Mouse (Mus musculus) bone marrow, adult 2 months (tissue): ENCODE measurements around the gene Gng4. TPM values are rescaled to one million over a fixed set of nuclear protein-coding genes. Genes with fewer than 3 reads are reported as not detected.

ENCODE experiments used
- H3K27ac ChIP-seq: fragments of 200-500 bp; 2 replicates; pipeline ENCODE4 v1.5.1; 2012; ENCODE audit warnings: low read depth, mild to moderate bottlenecking, control low read depth, inconsistent platforms, low read length; ENCODE audit not compliant: control insufficient read depth, poor library complexity, insufficient read depth
- H3K4me1 ChIP-seq: fragments of 200-500 bp; 2 replicates; pipeline ENCODE4 v1.6.1; 2011; ENCODE audit warnings: low read length; ENCODE audit not compliant: control insufficient read depth, insufficient read depth
- H3K4me3 ChIP-seq: fragments of 200-500 bp; replicated peaks from 2 replicates; pipeline ENCODE3; 2011; ENCODE audit warnings: mild to moderate bottlenecking, low read depth, low read length, control low read depth; ENCODE audit not compliant: control insufficient read depth
- CTCF ChIP-seq: fragments of 200-500 bp; IDR thresholded peaks from 2 replicates; pipeline ENCODE4 v1.5.1; 2011; ENCODE audit warnings: low read length, control low read depth; ENCODE audit not compliant: control insufficient read depth, insufficient read depth
- POLR2A ChIP-seq: fragments of 200-500 bp; IDR thresholded peaks from 2 replicates; pipeline ENCODE4 v1.6.1; 2011; ENCODE audit warnings: low read depth, mild to moderate bottlenecking, control low read depth, low read length, borderline replicate concordance; ENCODE audit not compliant: control insufficient read depth
- WGBS: fragments of 180-500 bp; shearing (Covaris S2); methylation state at CpG from one replicate; pipeline ENCODE4 v1.1.7; 2018; 5-methylcytosine and 5-hydroxymethylcytosine counted together
- polyA plus RNA-seq: library from polyadenylated mRNA; stranded (reverse); fragments of >200 nt; gene quantifications from 2 replicates; pipeline ENCODE4 v1.2.4, GENCODE M21; 2011; ENCODE audit warnings: low replicate concordance; ENCODE audit not compliant: missing spikeins, insufficient read depth, insufficient read length

Gng4 gene
- polyA plus RNA-seq, result 0.31 TPM in 1 of 2 replicates, not detected in the other

DNA sequence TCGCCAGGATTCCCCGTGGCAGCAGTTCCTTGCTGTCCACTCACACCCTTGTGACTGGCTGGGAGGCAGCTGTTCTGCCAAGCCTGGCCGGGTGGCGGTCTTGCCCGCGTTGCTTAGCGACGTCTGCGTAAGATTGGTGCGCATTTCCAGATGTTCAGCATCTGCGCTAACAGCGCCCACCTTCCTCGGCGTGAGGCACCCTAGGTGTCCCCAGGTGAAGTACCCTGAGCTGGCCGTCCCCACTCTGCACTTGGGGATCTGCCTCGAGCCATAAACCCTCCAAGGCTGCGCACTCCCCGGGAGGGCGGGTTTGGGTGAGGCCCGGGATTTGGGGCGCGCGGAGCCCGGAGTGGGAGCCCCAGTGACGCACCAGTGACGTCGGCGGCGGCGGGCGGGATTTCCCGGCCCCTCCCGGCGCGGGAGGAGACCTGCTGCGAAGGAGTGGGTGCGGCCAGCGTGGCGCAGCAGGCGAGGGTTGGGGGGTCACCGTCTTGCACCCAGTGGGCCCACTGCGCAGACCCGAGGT is at the start of gene Gng4:
TSS of gene Gng4 (plus strand) at position 166 of the 526 bp plus-strand sequence.
- Histone ChIP-seq H3K4me3 (no peak within 1 kb of the TSS), H3K27ac (no peak within 1 kb of the TSS), H3K4me1 (no peaks in the 10 kb centered on the region)
- 3% methylated on average over 43 of the region's 43 CpGs for WGBS
- TF ChIP-seq POLR2A, result no peak
- TF ChIP-seq CTCF, result no peak

DNA sequence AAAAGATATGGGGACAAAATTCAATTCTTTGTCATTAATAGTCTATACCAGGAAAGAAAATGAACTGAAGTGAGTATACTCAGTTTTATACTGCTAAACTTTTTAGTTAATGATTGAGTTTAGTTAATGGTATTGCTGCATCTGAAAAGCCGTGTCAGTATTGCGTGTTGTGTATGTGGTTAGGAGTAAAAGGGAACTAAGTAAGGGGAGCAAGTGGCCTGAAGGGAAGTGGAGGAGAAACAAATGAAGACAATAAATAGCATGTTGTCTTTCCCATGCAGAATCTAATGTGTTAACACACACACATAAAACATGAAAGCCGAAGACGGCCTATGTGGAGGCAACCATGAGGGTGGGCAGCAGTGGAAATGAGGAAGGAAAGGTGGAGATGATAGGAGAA is 44.6 kb upstream of the Gng4 start:
- TF ChIP-seq POLR2A, result no peak
- no peak for TF ChIP-seq CTCF
- 72% methylated on average over 4 of the region's 4 CpGs for WGBS
- Histone ChIP-seq H3K27ac (no peak overlapping the region), H3K4me3 (no peak overlapping the region), H3K4me1 (peaks cover 1% of the 10 kb centered on the region; the same call in 1 of the 2 replicates)

GRCm38 (mm10) chr13:13745911-13746310 is 37.9 kb upstream of the Gng4 start:
- TF ChIP-seq CTCF (no peak), POLR2A (no peak)
- Histone ChIP-seq H3K4me1 (no peaks in the 10 kb centered on the region), H3K4me3 (no peak overlapping the region), H3K27ac (no peak overlapping the region)
- WGBS, result 87% methylated on average over 3 of the region's 3 CpGs

- TF ChIP-seq POLR2A, result no peak
- TF ChIP-seq CTCF, result no peak
Measured at GRCm38 (mm10) chr13:13775778-13776494, 7.9 kb upstream of the Gng4 start.

DNA sequence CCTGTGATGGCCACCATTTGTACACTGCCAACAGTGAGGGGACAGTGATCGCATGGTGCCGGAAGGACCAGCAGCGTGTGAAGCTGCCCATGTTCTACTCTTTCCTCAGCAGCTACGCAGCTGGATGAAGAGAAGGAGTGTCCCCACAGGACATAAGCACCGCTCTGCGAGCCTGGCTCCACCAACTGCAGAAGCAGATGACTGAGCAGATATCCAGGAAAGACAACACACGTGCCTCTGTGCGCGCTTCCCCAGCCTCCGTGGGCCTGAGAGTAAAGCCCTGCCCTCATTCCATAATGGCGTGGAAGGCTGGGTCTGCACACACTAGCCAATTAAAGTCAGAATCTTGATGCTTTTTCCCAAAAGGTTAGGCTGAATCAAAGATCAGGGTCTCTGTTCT is 6.8 kb upstream of the Gng4 start:
- Histone ChIP-seq H3K4me1 (no peaks in the 10 kb centered on the region), H3K27ac (no peak overlapping the region), H3K4me3 (no peak overlapping the region)
- whole genome bisulfite sequencing, result 88% methylated on average over 11 of the region's 11 CpGs
- TF ChIP-seq POLR2A (no peak), CTCF (no peak)

More at GRCm38 (mm10) chr13:13775778-13776494, 7.9 kb upstream of the Gng4 start:
- H3K27ac ChIP-seq, result no peak overlapping the region
- no peaks in the 10 kb centered on the region for H3K4me1 ChIP-seq
- H3K4me3 ChIP-seq, result no peak overlapping the region

DNA sequence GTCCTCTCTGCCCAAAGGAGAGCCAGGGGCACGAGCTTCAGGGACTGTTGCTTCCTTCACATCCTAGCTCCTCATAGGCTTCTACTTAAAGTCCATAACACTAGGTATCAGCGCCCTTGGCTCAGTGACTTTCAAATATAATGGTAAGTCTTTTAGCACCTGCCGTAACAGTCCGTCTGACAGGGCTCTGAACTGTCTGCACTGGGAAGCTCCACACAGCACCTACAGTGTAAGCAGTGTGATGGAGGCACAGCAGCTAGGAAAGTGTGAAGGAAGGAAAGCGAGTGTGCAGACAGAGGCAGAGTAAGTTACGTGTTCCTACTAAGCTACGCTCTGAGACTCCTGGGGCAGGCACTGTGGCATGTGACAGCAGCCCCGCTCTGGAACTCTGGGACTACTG is 6.2 kb upstream of the Gng4 start:
- TF ChIP-seq CTCF (no peak), POLR2A (no peak)
- no peaks in the 10 kb centered on the region for H3K4me1 ChIP-seq
- 89% methylated on average over 8 of the region's 8 CpGs for WGBS
- H3K4me3 ChIP-seq, result no peak overlapping the region
- H3K27ac ChIP-seq, result no peak overlapping the region

- WGBS, result 85% methylated on average over 1 of the region's 1 CpGs
- no peak overlapping the region for H3K27ac ChIP-seq
- H3K4me3 ChIP-seq, result no peak overlapping the region
- H3K4me1 ChIP-seq, result no peaks in the 10 kb centered on the region
- no peak for TF ChIP-seq CTCF
- no peak for TF ChIP-seq POLR2A
Measured at GRCm38 (mm10) chr13:13778837-13779458, 4.9 kb upstream of the Gng4 start.

GRCm38 (mm10) chr13:13780271-13780670 is 3.6 kb upstream of the Gng4 start:
- H3K4me1 ChIP-seq, result no peaks in the 10 kb centered on the region
- no peak overlapping the region for H3K27ac ChIP-seq
- no peak for TF ChIP-seq POLR2A
- no peak for TF ChIP-seq CTCF
- 71% methylated on average over 3 of the region's 3 CpGs for WGBS
- no peak overlapping the region for H3K4me3 ChIP-seq
